Mouse (Mus musculus): Measurements from ENCODE around the gene Gigyf2.

DNA sequence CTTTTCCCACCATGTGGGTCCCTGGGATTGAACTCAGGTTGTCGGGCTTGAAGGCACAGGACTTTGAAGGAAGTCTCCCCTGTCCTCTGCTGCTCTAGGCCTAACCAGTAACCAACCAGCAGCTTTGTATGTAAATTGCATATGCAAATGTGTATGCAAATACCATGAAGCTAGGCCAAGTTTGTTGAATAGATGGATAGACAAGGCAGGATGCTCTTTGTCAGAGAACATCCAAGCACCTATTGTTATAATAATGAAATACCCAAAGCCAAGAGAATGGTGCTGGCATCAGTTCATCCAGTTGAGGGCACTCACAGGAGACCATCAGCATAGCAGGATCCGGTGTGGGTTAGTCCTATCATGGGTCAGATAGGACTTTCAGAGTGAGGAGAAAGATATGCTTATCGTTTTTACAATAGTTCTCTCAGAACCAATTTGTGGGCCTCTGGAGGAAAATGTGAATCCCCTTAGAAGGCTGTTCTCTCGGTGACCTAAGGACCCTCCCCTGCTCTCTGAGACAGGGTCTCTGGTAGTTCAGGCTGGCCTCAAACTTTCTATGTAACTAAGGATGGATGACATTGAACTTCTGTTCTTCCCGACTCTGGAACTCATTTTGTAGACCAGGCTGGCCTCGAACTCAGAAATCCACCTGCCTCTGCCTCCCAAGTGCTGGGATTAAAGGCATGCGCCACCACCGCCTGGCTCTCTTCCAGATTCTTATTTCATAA lies 12.8 kb upstream of the Gigyf2 start:
- TF ChIP-seq POLR2A (IDR thresholded peaks at IDR 0.05; ENCODE audit: insufficient read length, low read depth) (no peak), MYOD1 (IDR thresholded peaks at IDR 0.05; ENCODE audit: control insufficient read depth in 1 of 3, insufficient read length in 2 of 3, low read depth in 2 of 3) (no peak)

All from myocyte (in vitro differentiated cells).